Mouse (Mus musculus) neutrophil, adult 5-6 weeks (primary cell): ENCODE measurements at regions not wholly inside any gene's neighbourhood (a gene's known extent, or its start where the extent isn't known, plus 50 kb on each side); places are given as distances from the start of the nearest gene placed in this dataset.

ENCODE experiments used
- ATAC-seq: fragments of 151-379, 151-347 bp; 2 replicates; pipeline ENCODE4 v1.8.0; 2017; ENCODE audit warnings: mild to moderate bottlenecking, moderate TSS enrichment; ENCODE audit not compliant: insufficient number of reproducible peaks, poor library complexity, low FRiP score, severe bottlenecking; ENCODE audit errors: extremely low read depth

GRCm38 (mm10) chr17:31732176-31732880, 54.7 kb downstream of the Cryaa start:
- ATAC-seq = no peak

DNA sequence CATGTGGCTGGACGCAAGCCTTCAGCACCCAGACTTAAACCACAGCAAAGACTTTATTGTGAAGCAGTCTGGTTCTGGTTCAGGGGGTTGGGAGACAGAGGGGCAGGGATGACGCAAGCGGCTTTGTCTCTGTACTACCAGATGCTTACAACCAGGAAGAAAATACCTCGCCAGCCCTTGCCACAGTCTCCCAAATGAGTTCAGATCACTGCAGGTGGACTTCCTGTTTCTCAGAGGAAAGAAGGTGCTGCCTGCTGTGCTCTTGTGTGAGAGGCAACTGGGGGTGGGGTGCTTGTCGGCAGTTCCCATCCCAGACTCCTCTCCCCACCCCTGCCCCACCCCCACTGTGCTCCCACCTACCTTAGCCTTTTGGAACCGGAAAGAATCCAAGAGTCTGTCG, 56.9 kb downstream of the Cryaa start:
- peak; percentile 66 for ATAC-seq

GRCm38 (mm10) chr17:31736716-31737115, 59.1 kb downstream of the Cryaa start:
- ATAC-seq = no peak

GRCm38 (mm10) chr17:31738249-31738648, 60.6 kb downstream of the Cryaa start:
- no peak for ATAC-seq

DNA sequence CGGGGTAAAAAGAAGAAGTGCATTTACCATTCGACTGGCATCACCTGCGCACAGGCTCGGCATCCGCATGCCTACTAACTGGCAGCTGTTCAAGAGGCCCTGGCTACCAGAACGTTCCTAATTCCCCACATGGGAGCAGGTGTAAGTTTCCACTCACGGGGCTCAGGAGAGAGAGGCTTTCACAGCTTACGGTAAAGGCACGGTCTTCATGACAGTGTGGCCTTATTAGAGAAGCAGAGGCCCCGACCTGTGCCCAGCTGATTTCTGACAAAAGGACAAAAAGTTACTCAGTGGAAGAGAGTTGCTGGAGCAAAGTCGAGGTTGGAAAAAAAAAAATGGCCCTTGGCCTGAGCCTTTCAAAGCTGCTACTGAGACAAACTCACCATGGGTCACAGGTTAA, 62.0 kb downstream of the Cryaa start:
- no peak for ATAC-seq

DNA sequence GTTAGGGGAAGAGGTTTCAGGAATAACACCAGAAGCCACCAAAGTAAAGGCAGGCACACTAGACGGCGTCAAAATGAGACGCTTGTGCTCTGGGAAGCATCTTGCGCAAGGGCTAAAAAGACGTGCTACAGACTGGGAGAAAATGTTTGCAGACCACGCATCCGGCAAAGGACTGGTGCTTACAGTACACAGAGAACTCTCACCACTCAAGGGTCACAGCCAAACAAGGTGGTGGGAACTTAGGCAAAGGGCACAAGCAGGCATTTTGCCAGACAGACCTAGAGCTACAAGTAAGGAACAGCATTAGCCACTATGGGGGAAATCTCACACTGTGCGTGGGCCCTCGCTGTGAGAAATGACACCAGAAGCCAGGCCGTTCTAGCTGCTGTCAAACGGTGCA, 62.5 kb downstream of the Cryaa start:
- no peak for ATAC-seq

DNA sequence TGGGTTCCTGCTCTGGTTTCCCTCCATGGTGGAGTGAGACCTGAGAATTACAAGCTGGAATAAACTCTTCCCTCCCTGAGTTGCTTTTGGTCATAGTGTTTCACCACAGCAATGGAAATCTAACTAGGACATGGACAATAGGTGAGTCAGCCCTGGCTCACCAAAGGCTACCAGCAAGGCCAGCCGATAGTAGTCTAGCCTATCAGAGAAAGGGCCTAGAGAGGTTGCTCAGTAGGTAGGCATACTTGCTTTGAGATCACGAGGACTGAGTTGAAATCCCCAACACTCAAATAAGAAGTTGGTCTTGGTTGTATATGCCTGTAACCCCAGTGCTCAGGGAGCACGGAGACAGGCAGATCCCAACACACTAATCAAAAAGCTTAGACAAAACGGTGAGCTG, 66.0 kb downstream of the Cryaa start:
- ATAC-seq = no peak

DNA sequence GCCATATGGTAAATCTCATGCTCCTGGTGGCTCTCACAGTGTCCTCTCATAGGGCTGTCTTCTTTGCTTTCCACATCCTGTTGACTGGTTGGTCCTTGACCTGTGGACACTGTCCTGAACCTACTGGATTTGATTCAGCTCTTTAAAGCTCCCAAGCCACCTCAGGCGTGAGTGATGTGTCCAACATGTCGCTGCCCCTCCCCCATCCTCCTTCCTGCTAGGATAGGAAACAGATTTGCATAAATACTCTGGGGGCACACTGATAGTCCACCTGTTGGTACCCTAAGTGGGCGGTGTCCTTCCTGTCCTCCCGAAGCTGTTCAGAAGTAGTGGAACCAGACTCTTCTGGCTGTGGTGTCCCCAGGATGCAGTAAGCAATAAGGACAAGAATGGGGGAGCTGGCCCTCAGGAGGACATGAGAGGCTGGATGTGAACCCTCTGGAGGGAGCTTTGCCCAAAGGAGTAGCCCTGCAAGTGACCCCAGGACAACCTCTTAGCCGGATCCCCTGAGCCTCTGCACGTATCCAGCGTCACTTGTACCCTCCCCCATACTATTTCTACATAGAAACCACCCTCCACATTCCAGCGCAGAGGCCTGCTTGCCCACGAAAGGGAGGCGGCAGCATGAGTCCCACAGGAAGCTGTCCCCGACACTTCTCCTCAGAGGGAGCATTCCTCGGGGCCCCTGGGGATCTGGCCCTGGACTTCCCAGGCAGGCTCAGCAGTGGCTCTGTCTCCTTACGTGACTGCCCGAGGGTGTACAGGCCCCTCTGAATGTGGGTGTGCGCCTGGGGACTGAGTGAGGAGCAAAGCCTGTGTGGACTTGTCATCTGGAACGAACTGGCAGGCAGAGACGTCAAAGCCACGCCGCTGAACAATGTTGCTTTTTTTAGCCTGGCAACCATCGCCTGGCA, 68.8 kb downstream of the Cryaa start:
- peak; percentile 63 for ATAC-seq

DNA sequence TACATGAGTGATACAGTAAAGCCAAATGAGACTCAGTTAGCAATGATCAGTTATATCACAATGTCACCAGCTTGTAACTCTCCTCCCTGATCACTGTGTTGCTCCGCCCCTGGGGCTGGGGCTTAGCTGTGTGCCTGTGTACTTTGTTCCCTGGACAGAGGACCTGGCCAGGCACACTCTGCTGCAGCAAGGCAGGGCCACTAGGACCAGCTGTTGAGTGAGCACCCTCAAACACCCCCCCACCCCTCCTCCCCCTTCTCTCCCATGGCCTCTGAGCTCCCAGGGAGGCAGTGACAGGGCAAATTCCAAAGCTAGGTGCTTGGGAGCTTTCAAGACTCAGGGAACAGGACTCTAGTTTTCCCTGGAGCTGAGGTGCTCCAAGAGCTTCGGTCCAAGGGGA, 70.0 kb downstream of the Cryaa start:
- no peak for ATAC-seq

DNA sequence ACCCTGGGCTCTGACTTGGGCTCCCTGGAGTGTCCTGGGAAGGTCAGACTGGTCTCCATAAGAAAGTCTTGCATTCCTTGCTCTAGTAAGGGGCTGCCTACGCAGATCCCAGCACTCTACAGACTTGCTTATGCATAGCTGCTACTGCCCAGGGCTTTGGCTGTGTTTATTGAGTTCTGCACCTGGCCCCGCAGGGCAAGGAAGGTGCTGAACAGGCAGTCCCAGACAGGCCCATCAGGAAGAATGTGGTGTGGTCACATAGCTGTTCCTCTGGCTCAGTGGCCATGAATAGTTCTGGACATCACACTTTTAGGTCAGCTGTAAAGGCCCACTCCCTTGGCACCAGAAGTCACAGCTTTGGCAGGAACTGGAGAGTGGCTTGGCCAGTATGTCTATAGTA, 70.6 kb downstream of the Cryaa start:
- ATAC-seq = no peak

GRCm38 (mm10) chr17:31748971-31749370, 71.4 kb downstream of the Cryaa start:
- ATAC-seq = no peak

DNA sequence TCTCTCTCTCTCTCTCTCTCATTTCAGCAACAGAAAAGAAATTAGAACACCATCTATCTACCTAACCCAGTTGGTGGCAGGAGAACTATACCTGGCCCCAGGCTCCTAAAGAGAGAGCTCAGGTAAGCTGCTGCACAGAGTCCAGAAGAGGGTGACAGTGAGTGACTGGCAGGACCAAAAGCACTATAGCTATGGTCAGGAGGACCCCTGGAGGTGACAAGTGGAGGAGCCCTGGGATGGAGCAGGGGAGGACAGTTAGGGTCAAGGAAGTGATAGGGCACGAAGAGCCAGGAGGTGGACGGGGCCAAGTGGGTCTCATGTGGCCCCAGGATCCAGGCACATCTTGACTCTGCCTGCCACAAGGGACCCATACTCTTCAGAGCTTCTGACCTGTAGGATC, 73.7 kb downstream of the Cryaa start:
- ATAC-seq = peak; percentile 39; the same call in 1 of the 2 replicates

DNA sequence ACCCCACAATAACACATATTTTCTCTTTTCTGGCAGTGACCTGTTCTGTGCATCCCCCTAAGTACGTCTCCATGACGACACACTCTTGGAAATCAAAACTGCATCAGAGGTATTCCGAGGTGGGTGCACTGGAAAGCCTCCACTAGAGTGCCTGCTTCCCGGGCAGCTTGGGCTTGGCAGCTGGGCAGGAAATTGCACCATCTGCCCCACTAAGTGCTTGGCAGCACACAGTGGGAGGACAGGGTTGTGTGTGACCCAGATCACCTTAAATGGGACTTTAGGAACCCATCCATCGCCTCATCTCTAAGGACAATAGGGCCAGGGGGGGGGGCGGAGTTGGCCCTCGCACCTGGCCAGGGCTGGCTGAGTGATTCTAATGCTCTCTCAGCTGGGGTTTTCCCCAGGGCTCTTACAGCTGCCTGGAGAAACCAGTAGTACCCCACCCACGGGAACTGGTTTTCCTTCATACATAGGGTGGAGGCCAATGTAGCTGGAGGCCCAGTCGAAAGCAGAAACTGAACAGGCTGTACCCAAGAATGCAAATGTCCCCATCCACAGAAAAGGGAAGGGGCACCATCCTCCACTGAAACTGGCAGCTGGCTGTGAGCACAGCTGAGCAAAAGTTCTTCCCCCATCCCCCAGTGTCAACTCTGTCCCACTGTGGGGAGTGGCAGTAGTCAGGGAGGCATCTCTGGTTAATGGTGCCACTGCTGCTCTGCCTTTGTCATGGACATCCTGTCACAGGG, 75.7 kb downstream of the Cryaa start:
- ATAC-seq = peak; percentile 66

DNA sequence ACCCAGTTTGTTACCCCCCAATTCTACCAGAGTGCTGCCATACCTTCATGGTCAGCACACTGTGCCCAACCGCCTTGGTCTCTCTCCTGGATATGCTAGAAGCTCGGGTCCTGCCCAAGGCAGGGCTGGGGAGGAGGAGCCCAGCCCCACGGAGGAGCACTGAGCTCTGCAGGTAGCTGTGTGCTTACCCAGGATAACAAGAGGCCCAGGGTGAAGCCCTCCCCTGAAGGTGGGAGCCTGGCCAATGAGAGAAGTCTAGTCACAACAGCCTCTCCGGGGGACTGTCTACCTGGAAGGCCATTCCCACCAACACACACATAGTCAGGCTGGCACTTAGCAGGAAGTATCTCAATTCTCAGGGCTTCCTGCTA, 76.2 kb downstream of the Cryaa start:
- ATAC-seq = no peak

DNA sequence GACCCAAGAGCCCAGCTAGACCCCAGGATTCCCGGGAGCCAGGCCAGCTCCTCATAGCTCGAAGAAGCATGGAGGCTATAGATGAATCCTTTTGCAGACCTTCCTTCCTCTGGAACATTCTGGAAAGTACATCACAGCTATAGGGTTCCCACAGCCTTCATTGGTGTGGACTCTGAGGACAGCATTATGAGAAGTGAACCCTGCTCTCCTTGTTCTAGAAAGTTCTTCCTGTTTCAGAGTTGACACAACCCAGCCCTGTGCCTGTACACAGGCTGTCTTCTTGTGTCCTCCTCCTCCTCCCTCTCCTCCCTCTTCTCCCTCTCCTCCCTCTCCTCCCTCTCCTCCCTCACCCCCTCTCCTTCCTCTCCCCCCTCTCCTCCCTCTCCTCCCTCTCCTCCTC, 82.9 kb downstream of the Cryaa start:
- ATAC-seq = no peak

DNA sequence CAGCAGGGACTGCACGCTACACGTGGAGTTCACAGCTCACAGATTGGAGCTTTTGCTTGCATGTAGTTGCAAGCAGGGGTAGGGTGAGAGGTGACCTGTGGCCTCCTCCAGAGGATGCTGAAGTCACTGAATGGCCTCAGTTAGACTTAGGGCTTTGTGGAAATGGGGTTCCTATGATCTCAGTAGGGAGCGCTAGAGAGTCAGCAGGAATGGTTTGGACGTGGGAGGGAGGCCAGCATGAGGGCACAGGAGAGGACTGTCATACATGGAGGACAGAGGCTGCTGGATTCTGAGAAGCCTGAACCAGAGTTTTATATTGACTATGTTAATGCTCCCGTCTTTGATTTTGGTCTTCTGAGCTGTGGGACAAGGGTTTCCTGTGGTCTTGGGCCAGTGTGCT, 85.5 kb downstream of the Cryaa start:
- ATAC-seq = peak; percentile 36; the same call in 1 of the 2 replicates

DNA sequence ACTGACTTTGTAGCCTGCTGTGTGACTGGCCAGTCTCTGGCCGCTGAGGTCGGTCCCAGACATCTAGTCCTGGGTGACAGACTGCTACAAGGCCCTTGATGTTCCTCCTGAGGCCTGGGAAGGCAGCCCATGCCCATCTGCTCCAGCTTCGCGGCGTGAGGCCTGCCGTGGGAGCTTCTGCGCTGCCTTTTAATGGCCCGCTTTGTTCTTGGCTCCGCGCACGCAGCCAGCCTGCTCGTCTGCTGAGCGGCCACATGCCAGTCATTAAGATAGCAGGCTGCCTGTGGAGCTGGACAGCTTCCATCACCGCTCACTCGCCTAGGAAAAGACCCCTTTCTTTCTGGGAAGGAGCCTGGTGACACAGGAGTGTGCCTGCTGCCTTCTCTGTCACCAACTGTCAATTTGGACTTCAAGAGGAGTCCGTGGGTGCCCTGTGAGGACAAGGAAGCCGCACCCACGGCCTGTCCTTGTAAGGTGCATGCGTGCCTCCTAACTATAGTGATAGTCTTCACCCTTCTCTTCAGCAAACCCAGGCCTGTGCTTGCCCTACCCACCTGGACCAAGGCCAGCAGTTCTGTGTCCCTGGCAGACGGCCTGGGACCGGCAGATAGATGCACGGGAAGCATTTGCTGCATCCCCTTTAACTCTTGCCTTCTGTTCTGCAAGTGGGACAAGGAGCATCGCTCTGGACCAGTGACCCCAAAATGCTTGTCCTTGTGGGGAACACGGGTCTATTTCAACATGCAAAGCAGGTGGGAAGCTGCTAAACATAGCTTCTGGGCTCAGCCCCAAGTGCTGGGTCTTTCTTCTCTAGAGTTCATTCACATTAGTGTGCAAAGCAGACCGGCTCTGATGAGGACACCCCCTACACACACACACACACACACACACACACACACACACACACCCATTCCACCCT, 88.6 kb downstream of the Sik1 start:
- ATAC-seq = no peak

DNA sequence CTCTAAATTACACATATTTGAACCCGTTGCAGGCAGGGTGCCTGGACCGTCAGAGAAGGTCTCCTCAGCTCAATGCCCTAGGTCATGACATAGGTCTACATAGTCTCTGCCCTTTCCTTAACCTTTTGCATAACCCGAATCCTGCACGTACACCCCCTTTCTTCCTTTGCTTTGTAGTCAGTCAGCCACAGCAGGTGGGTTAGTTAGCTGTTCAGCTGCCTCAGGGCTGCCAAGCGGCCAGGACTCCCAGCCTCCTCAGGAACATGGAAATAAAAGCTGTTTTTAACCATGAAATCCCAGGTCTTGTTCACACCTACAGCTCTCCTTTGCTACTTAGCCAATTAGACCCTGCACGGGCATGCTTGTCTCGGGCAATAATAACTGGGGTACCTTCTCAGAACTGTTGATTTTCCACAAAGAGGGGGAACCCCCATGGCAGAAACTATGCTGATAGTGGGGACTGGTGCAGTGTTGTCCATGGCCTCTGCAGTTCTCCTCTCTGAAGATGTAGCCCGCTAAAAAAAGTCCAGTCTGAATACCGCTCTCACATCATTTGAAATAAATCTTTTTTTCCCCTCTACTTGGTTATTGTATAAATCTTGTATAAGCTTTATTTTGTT, 83.3 kb downstream of the Sik1 start:
- no peak for ATAC-seq
